Mouse (Mus musculus) cortical plate, adult 2 months (tissue): ENCODE results near the gene Zfp61. TPM values are rescaled to one million over a fixed set of nuclear protein-coding genes. Genes with fewer than 3 reads are reported as not detected.

Source experiments
- H3K27ac ChIP-seq: fragments of 200-500 bp; 2 replicates; pipeline ENCODE4 v1.5.1; 2012; ENCODE audit warnings: low read length, control low read depth, inconsistent platforms; ENCODE audit not compliant: insufficient read depth
- H3K4me1 ChIP-seq: fragments of 200-500 bp; 2 replicates; pipeline ENCODE4 v1.6.1; 2011; ENCODE audit warnings: low read length; ENCODE audit not compliant: control insufficient read depth, insufficient read depth
- H3K4me3 ChIP-seq: fragments of 200-500 bp; 2 replicates; pipeline ENCODE4 v1.5.1; 2011; ENCODE audit warnings: mild to moderate bottlenecking, low read length, control low read depth; ENCODE audit not compliant: insufficient read depth
- CTCF ChIP-seq: fragments of 200-500 bp; IDR thresholded peaks from 2 replicates; pipeline ENCODE4 v1.5.1; 2011; ENCODE audit warnings: mild to moderate bottlenecking, control low read depth, low read length; ENCODE audit not compliant: insufficient read depth; ENCODE audit errors: extremely low read depth
- POLR2A ChIP-seq: fragments of 200-500 bp; IDR thresholded peaks from 2 replicates; pipeline ENCODE4 v1.6.1; 2011; ENCODE audit warnings: mild to moderate bottlenecking, low read length, control low read depth; ENCODE audit not compliant: insufficient read depth; ENCODE audit errors: extremely low read depth
- polyA plus RNA-seq: library from polyadenylated mRNA; depleted of rRNA; stranded (reverse); fragments of >200 nt; gene quantifications from 2 replicates; pipeline ENCODE4 v1.2.3, GENCODE M21; 2012

Gene Zfp61
- polyA plus RNA-seq, 1 experiment, result 22.9 TPM

GRCm38 (mm10) chr7:24297361-24298095, 3.5 kb downstream of the Zfp61 start:
- Histone ChIP-seq H3K4me1 (no peaks in the 10 kb centered on the region), H3K4me3 (no peak overlapping the region), H3K27ac (no peak overlapping the region)
- no peak for TF ChIP-seq CTCF
- no peak for TF ChIP-seq POLR2A

- Histone ChIP-seq H3K4me1 (no peaks in the 10 kb centered on the region), H3K4me3 (no peak overlapping the region), H3K27ac (no peak overlapping the region)
- TF ChIP-seq POLR2A (no peak), CTCF (no peak)
Measured at GRCm38 (mm10) chr7:24296386-24296785, 4.6 kb downstream of the Zfp61 start.

GRCm38 (mm10) chr7:24295376-24295775, 5.7 kb downstream of the Zfp61 start:
- Histone ChIP-seq H3K27ac (no peak overlapping the region), H3K4me3 (no peak overlapping the region), H3K4me1 (no peaks in the 10 kb centered on the region)
- no peak for TF ChIP-seq POLR2A
- TF ChIP-seq CTCF, result no peak

DNA sequence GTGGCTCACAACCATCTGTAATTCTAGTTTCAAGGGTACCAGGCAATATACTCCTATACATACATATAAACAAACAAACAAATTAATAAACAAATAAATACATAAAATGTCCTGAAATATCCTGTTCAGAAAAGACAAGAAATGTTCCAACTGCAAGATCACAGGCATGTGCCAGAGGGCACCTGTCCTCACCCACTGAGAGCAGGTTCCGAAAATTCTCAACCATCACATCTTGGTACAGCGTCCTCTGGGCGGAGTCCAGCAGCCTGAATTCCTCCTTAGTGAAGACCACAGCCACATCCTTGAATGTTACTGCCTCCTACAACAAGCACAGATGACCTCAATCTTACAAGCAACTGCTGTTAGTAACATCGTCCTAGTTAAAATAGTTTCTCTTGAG, 6.3 kb downstream of the Zfp61 start:
- H3K4me3 ChIP-seq, result no peak overlapping the region
- no peak overlapping the region for H3K27ac ChIP-seq
- TF ChIP-seq CTCF, result no peak
- TF ChIP-seq POLR2A, result no peak
- no peaks in the 10 kb centered on the region for H3K4me1 ChIP-seq

DNA sequence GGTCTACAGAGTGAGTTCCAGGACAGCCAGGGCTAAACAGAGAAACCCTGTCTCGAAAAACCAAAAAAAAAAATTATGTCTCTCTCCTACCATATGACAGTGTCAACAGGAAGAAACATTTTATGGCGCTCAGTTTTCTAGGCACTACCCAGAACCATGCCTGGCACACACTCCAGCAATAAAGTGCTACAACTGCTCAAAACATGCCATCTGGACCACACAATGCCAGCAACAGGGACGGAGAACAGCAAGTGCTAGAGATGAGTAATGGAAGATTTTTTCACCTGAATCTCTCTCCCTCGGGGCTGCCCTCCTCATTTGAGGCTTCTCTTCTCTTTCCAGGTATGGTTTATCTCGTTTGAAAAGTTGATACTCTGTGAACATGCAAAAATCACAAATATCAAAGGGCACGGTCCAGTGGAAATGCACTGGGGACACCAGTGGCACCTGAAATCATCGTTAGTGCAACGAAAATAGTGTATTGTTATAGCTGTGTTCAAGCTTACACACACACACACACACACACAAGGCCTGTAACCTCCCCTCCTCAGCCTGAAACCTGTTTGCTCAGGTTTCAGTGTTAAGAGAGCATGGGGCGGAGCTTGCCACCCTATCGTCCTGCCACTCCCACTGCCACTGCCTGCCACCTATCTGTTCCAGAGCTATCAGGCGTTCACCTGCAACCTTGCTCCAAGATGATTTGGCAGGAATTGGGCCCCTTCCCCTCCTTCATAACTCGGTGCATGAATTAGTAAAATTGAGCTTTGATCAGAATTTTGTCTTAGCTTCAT, 7.8 kb downstream of the Zfp61 start:
- Histone ChIP-seq H3K4me1 (no peaks in the 10 kb centered on the region), H3K4me3 (no peak overlapping the region), H3K27ac (no peak overlapping the region)
- no peak for TF ChIP-seq POLR2A
- TF ChIP-seq CTCF, result no peak

GRCm38 (mm10) chr7:24291387-24292090, 9.5 kb downstream of the Zfp61 start:
- H3K27ac ChIP-seq, result no peak overlapping the region
- TF ChIP-seq POLR2A (no peak), CTCF (no peak)
- no peak overlapping the region for H3K4me3 ChIP-seq
- no peaks in the 10 kb centered on the region for H3K4me1 ChIP-seq

DNA sequence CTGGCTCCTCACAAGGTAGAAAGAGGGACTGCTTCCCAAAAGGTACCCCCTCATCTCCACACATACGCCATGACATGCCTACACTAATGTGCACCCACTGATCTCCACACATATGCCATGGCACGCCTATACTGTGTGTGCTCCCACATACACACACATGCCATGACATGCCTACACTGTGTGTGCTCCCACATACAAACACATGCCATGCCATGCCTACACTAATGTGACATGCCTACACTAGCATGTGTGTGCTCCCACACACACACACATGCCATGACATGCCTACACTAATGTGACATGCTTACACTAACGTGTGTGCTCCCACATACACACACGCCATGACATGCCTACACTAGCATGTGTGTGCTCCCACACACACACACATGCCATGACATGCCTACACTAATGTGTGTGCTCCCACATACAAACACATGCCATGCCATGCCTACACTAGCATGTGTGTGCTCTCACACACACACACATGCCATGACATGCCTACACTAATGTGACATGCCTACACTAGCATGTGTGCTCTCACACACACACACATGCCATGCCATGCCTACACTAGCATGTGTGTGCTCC, 10.8 kb downstream of the Zfp61 start:
- Histone ChIP-seq H3K4me3 (no peak overlapping the region), H3K27ac (no peak overlapping the region), H3K4me1 (no peaks in the 10 kb centered on the region)
- TF ChIP-seq POLR2A (no peak), CTCF (no peak)

- Histone ChIP-seq H3K4me1 (no peaks in the 10 kb centered on the region), H3K27ac (no peak overlapping the region), H3K4me3 (no peak overlapping the region)
- TF ChIP-seq CTCF (no peak), POLR2A (no peak)
Measured at GRCm38 (mm10) chr7:24288512-24288911, 12.5 kb downstream of the Zfp61 start.

- Histone ChIP-seq H3K4me3 (no peak overlapping the region), H3K27ac (no peak overlapping the region), H3K4me1 (no peaks in the 10 kb centered on the region)
- TF ChIP-seq POLR2A (no peak), CTCF (no peak)
Measured at GRCm38 (mm10) chr7:24287670-24288069, 13.4 kb downstream of the Zfp61 start.
